Mouse (Mus musculus) heart, postnatal 0 days (tissue): ENCODE measurements around the gene Hoxa6. TPM values are rescaled to one million over a fixed set of nuclear protein-coding genes. Genes with fewer than 3 reads are reported as not detected.

Experiments
- ATAC-seq: fragments of 200-750 bp; cut with Nextera tagmentation; 2 replicates; pipeline ENCODE4 v1.8.0; 2017; ENCODE audit warnings: low read depth, moderate number of reproducible peaks, moderate library complexity; ENCODE audit not compliant: insufficient read depth
- DNase-seq: peaks from one replicate; pipeline ENCODE4 v3.0.0-alpha.2; 2016; ENCODE audit warnings: low spot score
- H3K27ac ChIP-seq: fragments of 300-500 bp; sonication (generic); 2 replicates; pipeline ENCODE4 v1.5.1; 2014; ENCODE audit warnings: low read depth, mild to moderate bottlenecking
- H3K27me3 ChIP-seq: fragments of 300-500 bp; sonication (generic); 2 replicates; pipeline ENCODE4 v1.6.1; 2014; ENCODE audit warnings: low read length, mixed read lengths; ENCODE audit not compliant: control insufficient read depth, insufficient read depth
- H3K36me3 ChIP-seq: fragments of 300-500 bp; sonication (generic); replicated peaks from 2 replicates; pipeline ENCODE4 v1.6.1; 2014; ENCODE audit warnings: low read length, mixed read lengths; ENCODE audit not compliant: control insufficient read depth, insufficient read depth
- H3K4me1 ChIP-seq: fragments of 300-500 bp; sonication (generic); 2 replicates; pipeline ENCODE4 v1.6.1; 2014; ENCODE audit warnings: antibody characterized with exemption; ENCODE audit not compliant: control insufficient read depth, insufficient read depth
- H3K4me2 ChIP-seq: fragments of 300-500 bp; sonication (generic); 2 replicates; pipeline ENCODE4 v1.6.1; 2014; ENCODE audit warnings: low read depth, mild to moderate bottlenecking, low read length, moderate library complexity
- H3K4me3 ChIP-seq: fragments of 300-500 bp; sonication (generic); 2 replicates; pipeline ENCODE4 v1.5.1; 2014; ENCODE audit warnings: low read depth, low read length
- H3K9ac ChIP-seq: fragments of 300-500 bp; sonication (generic); replicated peaks from 2 replicates; pipeline ENCODE4 v1.6.1; 2014; ENCODE audit warnings: low read depth, low read length, mixed read lengths
- H3K9me3 ChIP-seq: fragments of 300-500 bp; sonication (generic); replicated peaks from 2 replicates; pipeline ENCODE4 v1.6.1; 2016; ENCODE audit warnings: low read length; ENCODE audit not compliant: control insufficient read depth
- CTCF ChIP-seq: IDR thresholded peaks from 2 replicates; pipeline ENCODE4 v1.5.1; 2016; ENCODE audit warnings: antibody characterized with exemption, control low read depth, low read depth
- EP300 ChIP-seq: IDR thresholded peaks from 2 replicates; pipeline ENCODE4 v1.6.1; 2016; ENCODE audit warnings: antibody characterized with exemption, low read depth
- WGBS: fragments of 180-500 bp; shearing (Covaris S2); extraction: QIAGEN DNeasy Blood & Tissue Kit; methylation state at CpG from one replicate; pipeline ENCODE4 v1.1.7; 2014; 5-methylcytosine and 5-hydroxymethylcytosine counted together
- polyA plus RNA-seq: library from polyadenylated mRNA; unstranded; fragments of >200 nt; fragmentation: Nextera tagmentation; extraction: Ambion mirVana; gene quantifications from 2 replicates; pipeline ENCODE4 v1.2.1, GENCODE M21; 2015
- total RNA-seq: library from RNA; depleted of rRNA; stranded (reverse); fragments of >200 nt; gene quantifications from 2 replicates; pipeline ENCODE4 v1.2.3, GENCODE M21; 2014; ENCODE audit warnings: low replicate concordance

The Hoxa6 gene
- total and polyA plus RNA-seq, 2 experiments from 2014 or later: not detected

GRCm38 (mm10) chr6:52252016-52252774 lies 43.7 kb upstream of the Hoxa6 start:
- Histone ChIP-seq H3K4me3 (no peak overlapping the region), H3K9ac (no peak overlapping the region), H3K4me1 (no peaks in the 10 kb centered on the region), H3K36me3 (no peaks in the 10 kb centered on the region), H3K27me3 (peaks cover 98% of the 10 kb centered on the region), H3K9me3 (no peaks in the 10 kb centered on the region), H3K4me2 (no peak overlapping the region), H3K27ac (no peak overlapping the region)
- ATAC-seq (no peak), DNase-seq (no peak)
- 5% methylated on average over 24 of the region's 24 CpGs for WGBS
- no peak for TF ChIP-seq EP300
- no peak for TF ChIP-seq CTCF

DNA sequence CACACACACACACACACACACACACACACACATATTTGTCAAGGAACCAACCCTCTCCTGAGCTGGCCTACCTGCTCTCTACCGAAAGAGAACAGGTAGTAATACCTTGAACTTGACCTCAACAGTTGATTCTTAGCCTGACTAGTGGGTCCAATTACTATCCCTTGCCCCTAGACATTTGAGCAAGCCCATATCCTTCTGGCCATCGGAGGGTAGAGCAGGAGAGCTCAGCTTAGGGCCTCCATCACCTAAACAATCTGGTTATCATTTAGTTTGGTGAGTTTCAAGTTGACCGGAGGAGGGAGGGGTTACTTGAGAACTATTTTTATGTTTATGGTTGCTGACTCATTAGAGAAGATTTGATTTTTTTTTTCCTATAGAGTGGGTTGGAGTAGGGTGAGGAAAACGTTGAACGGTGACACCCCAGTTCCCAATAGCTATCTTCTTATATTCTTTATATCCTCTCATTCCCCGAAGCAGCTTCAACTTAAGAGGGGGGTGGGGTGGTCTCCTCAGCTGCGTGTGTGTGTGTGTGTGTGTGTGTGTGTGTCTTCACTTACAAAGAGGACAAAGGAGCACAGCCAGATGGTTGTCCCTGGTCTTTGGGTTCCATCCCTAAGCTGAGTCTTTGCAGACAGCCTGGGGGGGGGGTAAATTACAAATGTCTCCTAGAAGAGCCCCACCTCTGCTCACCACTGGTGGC lies 42.8 kb upstream of the Hoxa6 start:
- H3K4me3 ChIP-seq: no peak overlapping the region
- 12% methylated on average over 7 of the region's 7 CpGs for WGBS
- no peak overlapping the region for H3K4me2 ChIP-seq
- ATAC-seq: no peak
- DNase-seq: no peak
- no peak overlapping the region for H3K9ac ChIP-seq
- TF ChIP-seq EP300: no peak
- TF ChIP-seq CTCF: no peak
- H3K27me3 ChIP-seq: peaks cover 99% of the 10 kb centered on the region
- H3K9me3 ChIP-seq: no peaks in the 10 kb centered on the region
- H3K36me3 ChIP-seq: no peaks in the 10 kb centered on the region
- no peaks in the 10 kb centered on the region for H3K4me1 ChIP-seq
- H3K27ac ChIP-seq: no peak overlapping the region

DNA sequence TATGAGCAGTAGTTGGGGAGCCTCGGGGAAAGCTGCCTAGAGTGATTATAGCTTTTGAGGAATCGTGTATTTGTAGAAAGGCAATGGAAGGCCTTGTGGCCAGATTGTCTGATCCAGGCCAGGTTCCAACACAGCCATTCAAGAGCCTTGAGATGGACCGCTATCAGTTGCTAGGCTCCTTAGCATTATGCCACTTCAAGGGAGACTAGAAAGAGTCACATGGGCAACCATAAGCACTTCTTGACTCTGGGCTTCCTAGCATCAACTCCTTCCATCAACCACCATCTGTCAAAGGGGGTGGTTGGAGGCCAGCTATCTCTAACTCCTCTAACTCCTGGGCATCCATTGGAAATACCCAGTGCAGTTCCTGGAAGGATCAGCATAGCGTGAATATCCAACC lies 41.3 kb upstream of the Hoxa6 start:
- ATAC-seq (no peak), DNase-seq (no peak)
- no peak for TF ChIP-seq CTCF
- no peak for TF ChIP-seq EP300
- Histone ChIP-seq H3K4me1 (no peaks in the 10 kb centered on the region), H3K4me3 (no peak overlapping the region), H3K27me3 (peaks cover 99% of the 10 kb centered on the region), H3K36me3 (no peaks in the 10 kb centered on the region), H3K4me2 (no peak overlapping the region), H3K27ac (no peak overlapping the region), H3K9me3 (no peaks in the 10 kb centered on the region), H3K9ac (no peak overlapping the region)
- 5% methylated on average over 4 of the region's 4 CpGs for WGBS

DNA sequence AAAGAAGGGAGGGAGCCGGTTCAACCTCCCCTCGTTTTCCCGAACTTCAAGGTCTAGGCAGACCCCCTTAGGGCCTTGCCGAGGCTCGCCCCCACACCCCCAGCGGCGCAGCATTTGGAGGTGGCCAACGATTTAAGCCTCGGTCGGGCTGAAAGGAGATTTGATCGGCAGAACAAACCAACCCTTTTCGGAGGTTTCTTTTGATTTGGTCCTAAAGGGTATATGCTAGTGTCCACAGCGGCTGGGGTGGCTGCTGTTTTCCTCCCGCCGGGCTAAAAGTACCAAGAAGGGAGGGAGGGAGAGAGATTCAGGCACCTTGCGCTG lies 40.9 kb upstream of the Hoxa6 start:
- H3K9me3 ChIP-seq: no peaks in the 10 kb centered on the region

DNA sequence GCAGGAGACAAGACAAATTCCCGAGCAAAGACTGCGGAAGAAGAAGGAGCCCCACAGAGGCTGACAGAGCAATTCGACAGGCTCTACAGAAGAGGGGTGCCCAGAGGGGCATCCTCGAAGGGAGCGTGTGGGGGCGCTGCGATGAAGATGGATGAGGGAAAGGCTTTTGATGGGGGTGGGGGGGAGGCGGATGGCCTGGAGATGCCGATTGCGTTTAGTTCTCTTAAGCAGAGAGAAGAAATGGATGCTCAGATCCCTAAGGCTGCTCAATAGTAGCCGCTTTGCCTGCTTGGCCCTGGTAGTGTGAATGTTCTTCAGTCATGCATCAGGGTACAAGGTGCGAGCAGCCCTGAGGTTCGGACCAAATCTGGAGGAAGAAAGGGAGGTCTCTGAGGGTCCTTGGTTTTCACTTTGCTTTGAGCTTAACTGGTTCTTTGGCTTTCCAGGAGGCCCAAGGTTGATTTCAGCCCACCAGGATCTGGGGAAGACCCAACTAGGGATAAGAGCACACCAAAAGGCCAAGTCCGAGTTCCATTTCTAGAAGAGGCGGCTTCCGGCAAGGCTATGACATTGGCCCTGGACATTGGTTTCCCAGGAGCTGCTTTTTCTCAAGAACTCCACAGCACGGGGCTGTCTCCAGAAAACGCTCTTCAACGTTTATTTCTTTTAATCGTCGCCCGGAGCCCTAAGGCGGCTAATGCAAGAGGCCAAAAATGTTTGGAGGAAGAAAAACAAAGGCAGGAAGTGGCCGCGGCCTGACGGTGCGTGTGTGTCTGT lies 40.3 kb upstream of the Hoxa6 start:
- no peak overlapping the region for H3K4me3 ChIP-seq
- H3K4me1 ChIP-seq: no peaks in the 10 kb centered on the region
- no peak for DNase-seq
- no peak for TF ChIP-seq CTCF
- ATAC-seq: no peak
- H3K9ac ChIP-seq: no peak overlapping the region
- no peaks in the 10 kb centered on the region for H3K36me3 ChIP-seq
- no peak overlapping the region for H3K4me2 ChIP-seq
- 2% methylated on average over 27 of the region's 27 CpGs for WGBS
- no peak overlapping the region for H3K27ac ChIP-seq
- no peaks in the 10 kb centered on the region for H3K9me3 ChIP-seq
- peaks cover 99% of the 10 kb centered on the region for H3K27me3 ChIP-seq

More for the DNA sequence above, 40.9 kb upstream of the Hoxa6 start:
- Histone ChIP-seq H3K27me3 (peaks cover 99% of the 10 kb centered on the region), H3K9ac (no peak overlapping the region), H3K27ac (no peak overlapping the region), H3K36me3 (no peaks in the 10 kb centered on the region), H3K4me3 (no peak overlapping the region), H3K4me1 (no peaks in the 10 kb centered on the region), H3K4me2 (no peak overlapping the region)
- DNase-seq (no peak), ATAC-seq (no peak)
- WGBS: 2% methylated on average over 16 of the region's 16 CpGs
- TF ChIP-seq CTCF (no peak), EP300 (no peak)
